Mouse (Mus musculus): ENCODE results near the gene Tab3.

DNA sequence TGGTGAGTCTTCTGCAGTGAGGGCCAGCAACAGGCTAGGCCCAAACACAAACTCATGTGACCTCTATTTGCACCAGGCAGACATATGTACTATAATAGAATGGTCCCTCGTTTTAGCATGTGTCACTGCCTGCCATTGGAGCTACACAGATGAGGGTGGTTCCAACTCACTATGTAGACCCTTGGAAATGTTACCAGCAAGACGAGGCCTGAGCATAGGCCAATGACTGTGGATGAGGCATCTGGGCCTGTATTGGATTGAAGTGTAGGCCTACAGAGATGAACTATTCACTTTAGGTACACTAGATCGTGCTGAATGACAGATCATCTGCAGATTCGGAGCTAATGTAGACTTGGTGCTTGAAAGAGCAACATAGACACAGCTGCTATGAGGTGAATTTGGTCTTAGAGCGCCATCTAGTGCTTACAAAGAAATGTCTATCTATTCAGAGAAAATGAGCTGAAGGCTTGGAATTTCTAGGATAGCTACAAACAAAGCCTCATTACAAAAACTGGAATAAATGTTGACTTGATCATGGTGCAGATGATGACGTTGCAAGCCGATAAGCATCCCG, 72.5 kb downstream of the Tab3 start:
- no peak for TF ChIP-seq CTCF (IDR thresholded peaks at IDR 0.05; ENCODE audit: low read depth, low read length)
- TF ChIP-seq POLR2A (IDR thresholded peaks at IDR 0.05; ENCODE audit: borderline replicate concordance, low read depth, low read length) = no peak

Measured in bone marrow macrophage, adult 2 months (primary cell).